Mouse (Mus musculus): Measurements from ENCODE around the gene Twf1. TPM values are rescaled to one million over a fixed set of nuclear protein-coding genes. Genes with fewer than 3 reads are reported as not detected.

Twf1 gene
- polyA plus RNA-seq, 1 experiment from 2014 or later, result 104 TPM

GRCm38 (mm10) chr15:94530519-94530918, 59.2 kb downstream of the Twf1 start:
- no peak for DNase-seq (ENCODE audit: low spot score)
- no peak overlapping the region for H3K9ac ChIP-seq (ENCODE audit: low read depth, low read length)
- no peaks in the 10 kb centered on the region for H3K9me3 ChIP-seq (replicated peaks; ENCODE audit: low read length)
- no peaks in the 10 kb centered on the region for H3K27me3 ChIP-seq (ENCODE audit: insufficient read depth, low read length)
- H3K4me1 ChIP-seq (replicated peaks; ENCODE audit: insufficient read depth, low read length), result no peaks in the 10 kb centered on the region
- 0 out of 2 replicates have a peak, but pooled peaks cover 4% of the 10 kb centered on the region for H3K36me3 ChIP-seq (ENCODE audit: insufficient read depth, low read length)
- no peak for ATAC-seq (replicated peaks; ENCODE audit: low FRiP score, low read depth)
- no peak overlapping the region for H3K4me3 ChIP-seq (replicated peaks; ENCODE audit: low read depth, low read length)
- no peak for TF ChIP-seq CTCF (IDR thresholded peaks at IDR 0.05; ENCODE audit: low read depth)
- 56% methylated on average over 3 of the region's 3 CpGs for WGBS
- no peak overlapping the region for H3K4me2 ChIP-seq (ENCODE audit: low read length)
- H3K27ac ChIP-seq, result no peak overlapping the region

Other genes starting within 250 kb of the Twf1 start
- gene Adamts20, start 124.5 kb downstream of the Twf1 start, polyA plus RNA-seq (2015; fragmentation: Nextera tagmentation; extraction: Ambion mirVana), result 1.3 and 1.5 TPM in 2 replicates
- 7.0 and 7.7 TPM in 2 replicates for gene Pus7l, start 46.3 kb downstream of the Twf1 start, polyA plus RNA-seq (2015; fragmentation: Nextera tagmentation; extraction: Ambion mirVana)
- 14.3 and 14.9 TPM in 2 replicates for gene Irak4, start 46.2 kb downstream of the Twf1 start, polyA plus RNA-seq (2015; fragmentation: Nextera tagmentation; extraction: Ambion mirVana)
- 24.3 and 25.0 TPM in 2 replicates for gene Tmem117, start 39.3 kb upstream of the Twf1 start, polyA plus RNA-seq (2015; fragmentation: Nextera tagmentation; extraction: Ambion mirVana)

All from kidney, postnatal 0 days (tissue).